Mouse (Mus musculus): ENCODE measurements around the gene Atrn.

Gene Atrn

DNA sequence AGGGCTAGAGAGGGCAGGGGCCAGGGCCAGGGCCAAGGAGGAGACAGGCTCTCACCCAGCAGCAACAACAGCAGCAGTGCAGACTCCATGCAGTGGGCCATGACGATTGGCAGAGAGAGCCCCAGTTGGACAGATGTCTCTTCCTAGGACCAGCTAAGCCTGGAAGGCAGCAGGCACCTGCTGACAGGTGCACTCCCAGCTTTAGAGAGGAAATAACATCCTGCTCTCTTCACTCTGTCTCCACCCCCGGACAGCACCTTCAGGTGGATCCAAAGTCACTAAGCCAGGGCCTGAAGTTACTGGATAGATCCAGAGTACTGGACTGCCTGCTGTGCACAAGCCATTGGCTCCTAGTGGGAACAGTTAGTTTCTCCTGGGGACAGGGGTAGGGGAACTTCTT lies 136.7 kb downstream of the Atrn start, which contains the start of gene Gfra4:
Gene Gfra4, minus strand, starts transcription at position 101 of the 400 bp plus-strand sequence.
- no peak for DNase-seq

DNA sequence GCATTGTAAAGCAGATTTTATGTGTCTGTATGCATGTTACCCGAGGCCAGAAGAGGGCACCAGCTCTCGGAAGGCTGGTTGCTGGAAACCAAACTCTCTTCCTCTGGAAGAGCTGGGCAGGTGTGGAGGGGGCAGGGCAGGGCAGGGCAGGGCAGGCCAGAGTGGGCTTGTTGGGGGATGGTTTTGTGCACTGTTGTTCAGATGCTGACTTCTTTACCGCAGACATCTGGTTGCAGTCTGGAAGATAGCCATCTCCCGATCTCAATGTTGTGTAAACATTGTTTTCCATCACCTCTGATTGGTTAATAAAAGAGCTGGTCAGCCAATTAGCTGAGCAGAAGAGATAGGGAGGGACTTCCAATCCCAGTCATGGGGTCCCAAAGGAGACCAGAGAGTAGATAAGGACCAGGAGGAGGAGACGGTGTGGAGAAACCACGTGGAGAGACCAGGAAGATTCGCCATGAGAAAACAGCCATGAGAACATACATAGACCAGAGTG lies 138.1 kb downstream of the Atrn start:
- no peak for DNase-seq

DNA sequence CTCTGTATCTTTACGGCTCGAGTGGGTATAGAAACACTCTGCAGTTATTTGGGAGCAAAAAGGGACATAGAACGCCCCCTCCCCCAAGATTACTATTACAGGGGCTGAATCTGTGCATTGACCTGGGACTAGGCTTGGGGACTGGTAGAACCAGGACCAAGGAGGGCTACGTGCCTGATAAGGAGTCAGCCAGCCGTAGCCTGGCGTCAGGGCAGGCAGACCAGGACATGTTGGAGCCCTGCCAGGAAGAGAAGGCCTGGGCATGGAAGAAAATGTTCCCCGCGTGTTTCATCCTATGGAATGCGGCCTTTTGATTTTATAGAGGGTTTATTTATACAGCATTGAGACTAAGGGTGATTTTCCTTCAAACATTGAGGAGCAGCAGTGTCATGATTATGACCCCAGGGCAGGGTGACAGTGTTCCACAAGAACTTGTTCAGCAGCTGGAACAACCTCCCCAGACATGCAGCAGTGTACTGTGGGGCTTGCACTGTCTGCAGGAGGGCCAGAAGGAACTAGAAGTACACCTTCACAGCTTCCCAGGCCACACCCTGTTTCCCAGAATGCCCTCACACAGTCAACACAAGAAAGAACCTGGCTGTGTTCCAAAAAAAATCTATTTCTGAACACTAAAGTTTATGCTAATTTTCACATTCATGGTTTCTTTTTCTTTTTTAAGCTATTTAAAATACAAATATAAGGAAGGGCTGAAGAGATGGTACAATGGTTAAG lies 138.9 kb downstream of the Atrn start:
- DNase-seq, result no peak

DNA sequence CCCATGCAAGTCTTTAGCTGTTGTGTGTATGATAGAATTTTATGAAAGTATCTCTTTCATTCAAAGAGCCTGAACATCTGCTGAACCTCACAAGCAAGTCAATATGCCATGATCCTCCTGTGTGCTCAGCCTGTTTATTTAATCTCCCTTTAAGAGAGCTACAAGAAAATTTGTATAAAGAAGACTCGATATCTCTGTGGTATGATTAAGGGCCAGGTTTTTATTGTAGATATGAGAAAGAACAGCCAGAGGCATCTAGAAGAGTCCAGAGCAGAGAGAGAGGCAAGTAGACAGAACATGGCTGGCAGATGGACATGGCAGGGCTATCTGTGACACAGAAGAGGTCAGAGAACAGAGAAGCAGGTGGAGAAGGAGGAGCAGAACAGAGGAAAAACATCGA lies 139.7 kb downstream of the Atrn start:
- no peak for DNase-seq

DNA sequence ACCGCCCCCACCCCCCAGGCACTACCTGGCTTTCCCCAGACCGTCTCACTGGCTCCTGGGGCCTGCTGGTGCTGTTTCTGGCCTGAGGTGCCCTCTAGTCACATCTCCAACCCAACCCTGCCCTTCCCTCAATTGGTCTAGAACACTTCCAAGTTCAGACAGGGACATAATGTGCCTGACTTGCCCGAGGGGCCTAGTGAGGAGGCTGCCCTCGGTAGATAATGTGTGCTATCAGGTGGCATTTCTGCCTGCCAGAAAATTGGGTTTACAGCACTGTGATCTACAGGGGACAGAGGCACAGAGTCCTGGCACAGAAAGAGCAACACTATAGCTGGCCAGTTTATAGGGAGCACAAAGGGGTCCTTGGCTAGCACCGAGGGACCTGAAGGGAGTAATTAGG lies 145.7 kb downstream of the Atrn start:
- DNase-seq, result no peak

DNA sequence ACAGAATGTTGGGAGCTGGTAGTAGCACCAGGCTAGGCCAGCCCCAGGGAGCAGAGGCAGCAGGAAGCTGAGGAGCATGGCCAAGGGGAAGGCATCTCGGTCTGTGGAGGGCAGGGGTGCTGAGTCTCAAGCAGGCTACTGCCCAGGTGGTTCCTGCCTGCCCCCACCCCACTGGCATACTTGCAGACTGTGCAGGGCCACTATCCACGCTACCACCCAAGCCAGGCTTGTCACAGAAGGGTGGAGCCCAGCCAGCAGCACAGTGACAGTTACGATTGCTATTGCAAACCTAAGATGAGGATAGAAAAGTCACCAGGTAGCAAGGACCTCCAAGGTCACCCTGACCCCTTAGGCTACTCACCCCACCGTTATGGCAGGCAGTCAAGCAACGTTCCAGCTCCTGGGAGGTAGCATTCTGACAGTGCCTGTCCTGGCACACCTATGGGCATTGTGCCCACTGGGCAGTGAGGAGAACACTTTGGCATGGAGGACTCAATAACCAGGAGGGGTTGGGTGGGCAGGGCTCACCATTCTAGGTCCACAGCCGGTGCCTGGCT lies 146.6 kb downstream of the Atrn start:
- no peak for DNase-seq

DNA sequence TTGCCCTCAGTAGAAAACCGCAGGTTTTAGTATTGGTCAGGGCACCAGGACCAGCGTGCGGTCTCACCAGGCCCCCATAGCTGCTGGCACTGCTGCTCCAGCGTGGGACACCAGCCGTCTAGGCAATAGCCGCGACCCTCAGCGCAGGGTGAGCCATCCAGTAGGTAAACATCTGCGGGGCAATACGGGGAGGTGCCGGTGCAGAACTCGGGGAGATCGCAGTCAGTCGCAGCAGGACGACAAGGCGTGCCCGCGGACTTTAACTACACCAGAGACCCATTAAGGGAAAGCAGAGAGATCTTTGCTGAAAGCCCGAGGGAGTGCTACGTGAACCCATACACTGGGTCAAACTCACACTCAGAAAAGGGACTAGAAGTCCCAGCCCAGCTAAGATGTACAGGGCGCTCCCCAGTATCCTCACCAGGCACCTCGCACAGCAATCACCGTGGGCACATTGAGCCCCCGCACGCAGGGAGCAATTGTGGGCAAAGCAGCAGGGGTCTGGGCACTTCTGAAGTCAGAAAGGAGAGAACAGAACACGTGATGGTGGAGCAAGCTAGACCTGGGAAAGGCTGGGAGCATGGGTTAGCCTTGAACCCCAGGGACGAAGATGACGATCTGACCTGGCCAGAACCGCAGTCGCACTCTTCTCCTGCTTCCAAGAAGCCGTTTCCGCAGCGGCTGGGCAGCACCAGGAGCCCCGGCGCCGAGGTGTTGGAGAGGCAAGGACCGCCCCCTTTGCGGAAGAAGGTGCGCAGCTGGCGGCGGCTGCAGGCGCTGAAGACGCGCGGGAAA lies 147.8 kb downstream of the Atrn start:
- DNase-seq, result no peak

DNA sequence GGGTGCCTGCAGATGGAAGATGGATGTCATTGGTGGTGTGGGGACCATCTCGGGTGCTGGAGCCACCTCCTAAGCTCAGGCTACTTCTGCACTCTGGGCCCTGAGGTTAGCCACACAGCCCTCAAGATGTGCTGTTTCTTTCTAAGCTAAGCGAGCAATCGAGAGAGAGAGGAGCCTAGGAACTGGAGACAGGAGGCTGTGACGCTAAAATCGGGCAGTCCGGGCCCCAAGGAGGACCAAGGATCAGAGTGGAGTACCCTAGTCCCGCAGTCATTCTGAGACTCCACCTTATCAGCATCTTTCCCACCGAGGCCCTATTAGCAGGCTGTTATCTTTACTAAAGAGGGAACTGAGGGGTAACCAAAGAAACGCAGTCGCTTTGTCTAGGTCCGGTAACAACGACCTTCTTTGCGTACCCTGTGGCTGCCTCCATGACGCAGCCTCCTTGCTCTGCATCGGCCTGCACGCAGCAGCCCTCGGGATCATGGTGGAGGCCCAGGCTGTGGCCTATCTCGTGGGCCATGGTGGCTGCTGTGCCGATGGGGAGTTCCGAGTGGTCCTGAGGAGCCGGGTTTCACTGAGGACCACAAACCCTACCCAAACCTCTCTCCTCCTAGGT lies 148.5 kb downstream of the Atrn start:
- no peak for DNase-seq

DNA sequence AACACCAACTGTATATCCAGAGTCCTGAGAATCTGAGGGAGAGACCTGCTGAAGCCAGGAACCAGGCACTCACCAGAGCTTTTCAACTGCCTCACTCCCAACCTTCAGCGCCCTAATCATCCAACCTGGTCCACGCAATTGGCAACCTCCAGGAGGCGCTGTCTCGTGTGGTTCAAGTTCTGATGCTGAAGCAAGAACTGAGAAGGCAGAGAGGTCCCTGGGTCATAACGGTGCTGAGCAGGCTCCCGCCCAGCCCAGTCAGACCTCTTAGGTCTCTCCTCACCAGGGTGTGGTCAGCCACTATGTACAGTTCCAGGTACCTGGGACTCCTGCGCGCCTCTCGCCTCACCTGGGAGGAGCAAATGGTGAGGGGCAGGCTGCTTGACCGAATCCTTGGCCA lies 149.3 kb downstream of the Atrn start:
- no peak for DNase-seq

DNA sequence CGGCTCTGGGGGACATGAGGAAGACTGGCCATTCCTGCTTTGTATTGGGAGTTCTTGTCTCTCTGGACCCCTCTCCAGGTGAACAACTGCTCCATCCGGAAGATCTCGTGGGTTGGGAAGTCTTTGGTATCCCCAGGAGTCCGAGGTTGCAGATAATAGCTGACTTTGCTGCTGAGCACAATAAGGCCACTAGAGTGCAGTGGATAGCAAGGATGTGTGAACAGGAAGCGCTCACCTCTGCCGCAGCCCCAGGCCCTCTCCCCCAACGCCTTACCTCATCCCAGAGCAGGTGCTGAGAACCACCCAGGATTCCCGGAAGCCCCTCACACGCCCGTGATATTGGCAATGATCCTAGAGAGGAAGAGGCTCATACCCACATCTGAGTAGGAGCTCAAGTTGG lies 149.9 kb downstream of the Atrn start:
- DNase-seq, result no peak

DNA sequence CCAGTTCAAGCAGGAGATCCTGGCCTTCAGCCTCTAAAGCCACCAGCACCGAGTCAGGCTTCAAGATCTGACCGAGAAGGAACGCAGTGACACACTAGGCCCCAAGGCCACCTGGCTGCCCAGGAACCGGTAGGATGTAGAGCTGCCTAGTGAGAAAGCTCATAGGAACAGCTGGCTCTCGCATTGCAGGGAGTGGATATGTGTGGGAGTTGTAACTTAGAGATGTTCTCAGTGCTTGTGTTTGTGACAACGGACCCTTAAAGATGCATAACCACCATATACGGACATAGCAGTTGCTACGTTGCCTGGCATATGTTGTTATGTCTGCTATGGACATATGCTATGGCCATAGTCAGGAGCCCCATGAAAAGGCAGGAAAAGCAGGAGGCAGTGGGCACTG lies 152.4 kb downstream of the Atrn start:
- DNase-seq, result no peak

DNA sequence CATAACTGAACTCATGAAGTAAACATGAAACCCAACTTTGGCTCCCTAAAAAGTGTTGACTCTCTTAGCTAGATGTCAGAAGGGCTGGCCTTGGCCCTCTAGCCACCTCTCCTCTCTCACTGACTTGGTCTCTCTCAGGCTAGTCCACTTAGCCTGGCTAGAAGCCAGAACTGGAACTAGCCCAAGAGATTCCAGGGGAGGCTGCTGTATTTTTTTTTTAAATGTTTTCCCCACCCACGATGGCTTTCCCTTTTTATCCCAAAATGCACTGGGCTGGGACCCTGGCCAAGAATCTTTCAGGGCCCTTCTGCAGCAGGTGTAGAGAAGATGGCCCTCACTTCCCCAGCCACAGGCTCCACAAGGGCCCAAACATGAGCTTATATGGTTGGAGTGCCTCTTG lies 153.1 kb downstream of the Atrn start:
- no peak for DNase-seq

DNA sequence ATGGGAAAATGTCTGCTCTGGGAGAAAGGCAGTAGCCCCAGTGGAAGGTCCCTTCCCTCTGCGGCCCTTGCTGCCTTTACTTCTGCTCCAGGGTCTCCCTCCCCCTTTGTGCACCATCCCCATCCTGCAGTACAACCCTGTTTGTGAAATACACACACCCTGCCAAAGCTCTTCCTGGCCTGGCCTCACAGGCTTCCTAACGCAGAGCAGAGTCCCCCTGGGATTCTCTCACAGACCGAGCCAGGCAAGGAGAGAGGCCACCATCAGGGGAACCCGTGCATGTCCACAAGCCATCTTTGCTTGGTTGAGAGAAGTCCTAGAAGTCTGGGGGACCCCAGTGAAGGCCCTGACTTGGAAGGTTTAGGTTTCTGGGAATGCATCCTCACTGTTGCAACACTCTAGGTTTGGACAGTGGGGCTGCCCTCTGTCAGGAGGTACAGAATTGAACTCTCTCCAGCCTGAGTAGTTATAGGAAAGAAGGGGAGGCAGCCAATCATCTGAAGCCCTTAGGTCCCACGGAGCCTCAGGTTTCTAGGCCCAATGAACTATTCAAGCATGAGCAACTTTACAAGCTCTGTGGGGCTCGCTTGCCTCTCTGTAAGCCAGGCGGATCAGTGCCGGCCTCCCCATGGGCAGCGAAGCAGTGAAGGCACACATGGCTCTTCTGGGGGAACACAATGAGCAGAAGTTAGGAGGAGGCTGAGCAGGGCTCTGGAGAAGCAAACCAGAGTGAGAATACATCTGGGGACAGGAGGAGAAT lies 153.7 kb downstream of the Atrn start:
- no peak for DNase-seq

DNA sequence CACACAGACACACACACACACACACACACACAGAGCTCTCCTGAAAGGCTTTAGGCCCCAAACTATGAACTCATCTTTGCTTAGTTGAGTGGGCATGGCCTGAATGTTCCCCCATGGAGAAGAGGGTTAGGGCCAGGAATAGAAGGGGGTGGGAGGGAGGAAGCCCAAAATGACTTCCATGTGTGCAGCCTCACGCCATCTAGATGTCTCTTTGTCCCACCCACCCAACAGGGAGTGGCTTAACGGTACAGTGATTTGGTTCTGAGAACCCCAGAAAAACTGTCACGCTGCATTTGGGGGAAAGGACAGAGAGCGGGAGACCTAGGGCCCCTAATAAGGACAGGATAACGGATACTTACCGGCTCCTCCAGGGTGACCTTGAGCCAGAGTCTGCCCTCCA lies 154.5 kb downstream of the Atrn start:
- no peak for DNase-seq

DNA sequence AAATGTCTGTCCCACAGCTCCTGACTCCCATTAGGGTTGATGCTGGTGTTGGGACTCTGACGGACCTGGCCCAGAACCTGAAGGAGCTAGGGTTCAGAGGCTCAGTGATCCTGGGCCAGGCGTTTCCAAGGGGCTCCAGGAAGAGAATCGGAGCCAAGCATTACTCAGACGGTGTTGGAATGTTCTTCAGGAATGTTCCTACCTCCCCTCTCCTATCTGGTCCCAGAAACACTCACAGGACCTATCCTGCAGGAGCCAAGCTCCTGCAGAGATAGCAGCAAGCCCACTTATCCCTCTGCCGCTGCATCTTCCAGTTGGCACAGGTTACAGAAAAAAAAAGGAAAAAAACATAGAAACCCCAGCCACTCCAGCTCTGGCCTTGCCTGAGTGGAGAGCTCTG lies 155.3 kb downstream of the Atrn start:
- no peak for DNase-seq

DNA sequence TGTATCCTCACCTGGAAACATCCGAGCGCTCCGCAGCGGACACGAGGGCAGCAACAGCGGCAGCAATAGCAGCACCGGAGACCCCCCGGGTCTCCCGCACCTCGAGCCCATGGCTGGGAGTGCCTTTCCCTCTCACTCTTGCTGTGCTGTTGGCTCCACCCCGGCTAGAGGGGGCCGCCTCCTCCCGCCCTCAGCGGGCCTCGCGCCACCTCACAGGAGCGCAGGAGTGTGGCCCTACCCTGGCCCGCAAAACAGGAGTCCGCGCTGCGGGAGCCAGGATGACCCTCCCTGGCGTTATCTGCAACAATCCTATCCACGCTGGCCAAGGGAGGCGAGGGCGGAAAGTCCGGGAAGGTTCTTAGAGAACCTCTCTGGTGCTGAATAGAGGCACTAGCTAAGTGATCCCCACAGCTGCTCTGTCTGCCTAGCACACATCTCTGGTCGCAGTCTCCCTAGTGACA lies 157.1 kb downstream of the Atrn start, which contains the start of gene Adam33:
Gene Adam33, minus strand, starts transcription at position 411 of the 461 bp plus-strand sequence.
- DNase-seq, result no peak

DNA sequence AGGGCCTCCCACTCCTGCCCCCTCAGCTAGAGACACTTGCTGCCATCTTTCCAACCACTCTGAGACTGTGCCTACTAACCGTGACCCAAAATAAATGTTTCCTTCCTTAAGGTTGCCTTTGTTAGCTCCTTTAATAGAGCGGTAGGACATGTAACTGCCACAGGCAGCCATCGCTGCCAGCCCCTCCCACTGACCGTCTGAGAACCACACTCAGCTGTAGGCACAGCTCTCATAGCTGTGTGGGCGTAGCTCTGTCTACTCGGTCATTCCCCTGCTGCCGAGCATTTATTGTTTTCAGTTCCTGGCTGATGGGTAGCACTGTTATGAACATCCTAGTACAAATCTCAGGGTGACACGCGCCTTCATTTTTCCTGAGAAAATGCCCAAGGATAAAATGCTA lies 160.0 kb downstream of the Atrn start:
- no peak for DNase-seq

DNA sequence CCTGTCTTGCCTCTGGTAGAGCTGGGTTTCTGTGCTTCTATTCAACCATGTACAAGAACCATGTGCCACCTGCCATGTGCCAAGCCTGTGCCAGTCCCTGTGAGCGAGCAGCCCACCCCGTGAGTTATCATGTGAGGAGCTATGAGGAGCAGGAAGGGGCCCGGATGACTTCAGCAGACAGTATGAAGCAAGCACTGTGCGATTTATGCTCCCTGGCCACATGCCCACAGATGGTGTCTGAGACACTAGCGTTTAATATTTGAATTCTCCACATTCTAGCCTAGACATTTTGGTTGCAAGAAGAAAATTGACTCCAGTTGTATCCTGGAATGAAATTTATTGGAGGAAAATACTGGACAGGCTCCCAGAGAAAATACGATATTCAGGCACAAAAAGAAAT lies 161.2 kb downstream of the Atrn start:
- no peak for DNase-seq

DNA sequence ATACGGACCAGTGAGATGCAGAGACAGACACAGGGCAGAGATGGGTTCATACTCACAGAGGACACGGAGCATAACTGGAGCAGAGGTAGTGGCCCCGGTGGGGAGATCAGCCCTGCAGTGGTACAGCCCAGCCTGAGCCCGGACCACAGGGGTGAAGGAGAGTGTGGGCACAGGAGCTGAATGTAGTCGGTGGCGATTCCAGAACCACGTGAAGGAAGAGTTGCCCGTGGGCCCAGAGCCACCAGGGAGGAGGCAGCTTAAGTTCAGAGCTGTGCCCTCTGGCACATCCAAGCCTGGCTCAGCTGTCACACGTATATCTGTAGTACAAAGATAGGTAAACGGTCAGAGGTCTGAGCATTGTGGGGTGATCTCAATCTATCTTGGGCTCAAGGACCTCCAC lies 166.2 kb downstream of the Atrn start:
- no peak for DNase-seq
